14 mouse cellular contexts compared by ENCODE assay signal in the genomic region with DNA sequence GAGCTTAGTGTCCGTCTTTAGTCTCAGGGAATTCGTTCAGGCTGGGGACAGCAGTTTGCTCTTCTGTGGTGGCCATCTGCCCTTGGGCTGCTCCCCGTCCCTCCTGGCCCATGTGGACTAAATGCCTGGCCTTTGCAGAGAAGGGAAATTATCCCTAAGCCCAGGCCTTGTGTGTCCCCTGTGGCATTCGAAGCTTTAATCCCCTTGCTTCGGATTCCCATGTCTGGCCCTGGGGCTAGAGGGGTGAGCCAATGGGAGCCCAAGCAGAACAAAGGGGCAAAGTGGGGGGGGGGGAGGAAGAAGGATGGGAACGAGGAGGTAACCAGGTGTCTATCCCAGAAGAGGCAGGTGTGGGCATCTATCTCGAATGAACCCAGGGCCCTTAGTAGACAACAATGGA. TPM values are rescaled to one million over a fixed set of nuclear protein-coding genes. Genes with fewer than 3 reads are reported as not detected.
A peak's percentile ranks its signal among the peaks of the same experiment; 100 is the strongest.
DNase-seq lines count a peak whose midpoint lies in the region; ATAC-seq and TF ChIP-seq lines count a peak whose summit lies in the region.
"Had no signal": no experiment of that assay in that cellular context is flagged by ENCODE, and none has a peak within 500 bp of the region (broad histone marks: within the 10 kb centered on the region; RNA-seq: fewer than 3 reads in every experiment).

TSS of gene 1190005I06Rik (minus strand) at position 101 of the 400 bp plus-strand sequence.

- TF ChIP-seq EP300 in stomach, postnatal 0 days (optimal IDR thresholded peaks at IDR 0.05) = no peak

- H3K4me3 ChIP-seq in layer of hippocampus, adult 2 months = no peak within 1 kb of the TSS
- H3K4me3 ChIP-seq in stomach, postnatal 0 days (ENCODE audit: low read depth, low read length) = no peak within 1 kb of the TSS
- H3K4me3 ChIP-seq: limb, embryonic 15.5 days; lung, embryonic 15.5 days; megakaryocyte, embryonic 14.5 days had no signal

- no peaks in the 10 kb centered on the region for H3K36me3 ChIP-seq in stomach, postnatal 0 days (ENCODE audit: control insufficient read depth, insufficient read depth, low read length)
- H3K36me3 ChIP-seq: limb, embryonic 15.5 days; lung, embryonic 15.5 days had no signal

- H3K9ac ChIP-seq in stomach, postnatal 0 days (ENCODE audit: low read length) = no peak within 1 kb of the TSS
- H3K9ac ChIP-seq: limb, embryonic 15.5 days; lung, embryonic 15.5 days had no signal

- no peaks in the 10 kb centered on the region for H3K9me3 ChIP-seq in stomach, postnatal 0 days (ENCODE audit: control insufficient read depth, low read length)
- H3K9me3 ChIP-seq: limb, embryonic 15.5 days; lung, embryonic 15.5 days; megakaryocyte, embryonic 14.5 days had no signal

- no peak for TF ChIP-seq CTCF in layer of hippocampus, adult 2 months (conservative IDR thresholded peaks at IDR 0.05)
- no peak for TF ChIP-seq CTCF in stomach, postnatal 0 days (IDR thresholded peaks at IDR 0.05; ENCODE audit: low read depth)

- H3K4me1 ChIP-seq in stomach, postnatal 0 days (replicated peaks; ENCODE audit: control insufficient read depth, insufficient read depth) = no peaks in the 10 kb centered on the region

- no peaks in the 10 kb centered on the region for H3K27me3 ChIP-seq in stomach, postnatal 0 days (ENCODE audit: control insufficient read depth, insufficient read depth, low read length)
- H3K27me3 ChIP-seq: limb, embryonic 15.5 days; lung, embryonic 15.5 days had no signal

- no peak for DNase-seq in adrenal gland, adult 2 months
- no peak for DNase-seq in adrenal gland, adult (ENCODE audit: inconsistent age in 2 of 2, low spot score in 1 of 2)
- no peak for DNase-seq in layer of hippocampus, adult 2 months (ENCODE audit: low spot score in 2 of 2)
- DNase-seq in layer of hippocampus, adult 9-10 months (ENCODE audit: low spot score) = no peak
- peak; percentile 40 for DNase-seq in retina, postnatal 1 day
- DNase-seq in retina, embryonic 14.5 days (ENCODE audit: low spot score) = no peak
- DNase-seq in stomach, postnatal 0 days (ENCODE audit: low spot score) = no peak
- DNase-seq: cerebellum, adult 8-10 months; kidney, adult 18-20 months; kidney, postnatal 4 days had no signal

- 55% methylated on average over 7 of the region's 7 CpGs for WGBS in stomach, postnatal 0 days

- no peak within 1 kb of the TSS for H3K4me2 ChIP-seq in stomach, postnatal 0 days (replicated peaks; ENCODE audit: low read depth)
- H3K4me2 ChIP-seq: limb, embryonic 15.5 days; lung, embryonic 15.5 days had no signal

- H3K27ac ChIP-seq in layer of hippocampus, adult 2 months = no peak within 1 kb of the TSS
- no peak within 1 kb of the TSS for H3K27ac ChIP-seq in stomach, postnatal 0 days (replicated peaks)
- H3K27ac ChIP-seq: limb, embryonic 15.5 days; lung, embryonic 15.5 days had no signal

- ATAC-seq in stomach, postnatal 0 days (ENCODE audit: low FRiP score, low TSS enrichment) = no peak
- no peak for ATAC-seq in erythroblast, adult 5-6 weeks (replicated peaks; ENCODE audit: low FRiP score, poor library complexity, severe bottlenecking)

RNA-seq across cellular contexts. Expression of gene 1190005I06Rik, which starts in this region (rescaled TPM):
- 10 to 100 TPM in 1 of 2 experiments, 1 to 10 TPM in 1; 7.2 to 27.6 TPM for total RNA-seq in adrenal gland, adult 2 months (2021)
- polyA plus RNA-seq in adrenal gland, adult 2 months (2012; rRNA removed) = 14.9 and 33.6 TPM in 2 replicates
- total RNA-seq in layer of hippocampus, adult 2 months (2021) = 10 to 100 TPM; 14.0 to 15.6 TPM
- 12.2 and 14.0 TPM in 2 replicates for polyA plus RNA-seq in stomach, postnatal 0 days (2015; fragmentation: Nextera tagmentation; extraction: Ambion mirVana)
- 2.3 TPM in 1 of 2 replicates, not detected in the other for total RNA-seq in erythroblast, adult 5-6 weeks (2015; ENCODE audit: low replicate concordance)
- total RNA-seq in erythroblast, adult 5-6 weeks (2017; ENCODE audit: low replicate concordance) = 5.0 TPM in 1 of 2 replicates, not detected in the other
